Mouse (Mus musculus) testis, postnatal 10 days (tissue): ENCODE measurements around the gene Abhd15.
"Not testable (repeated sequence)": the region's sequence is repeated elsewhere in the genome, so short reads cannot be mapped to it uniquely, and the experiment has no call there.

Experiments used
- DNase-seq: peaks from one replicate; pipeline ENCODE4 v3.0.0; 2021; ENCODE audit warnings: low spot score

Gene Abhd15

DNA sequence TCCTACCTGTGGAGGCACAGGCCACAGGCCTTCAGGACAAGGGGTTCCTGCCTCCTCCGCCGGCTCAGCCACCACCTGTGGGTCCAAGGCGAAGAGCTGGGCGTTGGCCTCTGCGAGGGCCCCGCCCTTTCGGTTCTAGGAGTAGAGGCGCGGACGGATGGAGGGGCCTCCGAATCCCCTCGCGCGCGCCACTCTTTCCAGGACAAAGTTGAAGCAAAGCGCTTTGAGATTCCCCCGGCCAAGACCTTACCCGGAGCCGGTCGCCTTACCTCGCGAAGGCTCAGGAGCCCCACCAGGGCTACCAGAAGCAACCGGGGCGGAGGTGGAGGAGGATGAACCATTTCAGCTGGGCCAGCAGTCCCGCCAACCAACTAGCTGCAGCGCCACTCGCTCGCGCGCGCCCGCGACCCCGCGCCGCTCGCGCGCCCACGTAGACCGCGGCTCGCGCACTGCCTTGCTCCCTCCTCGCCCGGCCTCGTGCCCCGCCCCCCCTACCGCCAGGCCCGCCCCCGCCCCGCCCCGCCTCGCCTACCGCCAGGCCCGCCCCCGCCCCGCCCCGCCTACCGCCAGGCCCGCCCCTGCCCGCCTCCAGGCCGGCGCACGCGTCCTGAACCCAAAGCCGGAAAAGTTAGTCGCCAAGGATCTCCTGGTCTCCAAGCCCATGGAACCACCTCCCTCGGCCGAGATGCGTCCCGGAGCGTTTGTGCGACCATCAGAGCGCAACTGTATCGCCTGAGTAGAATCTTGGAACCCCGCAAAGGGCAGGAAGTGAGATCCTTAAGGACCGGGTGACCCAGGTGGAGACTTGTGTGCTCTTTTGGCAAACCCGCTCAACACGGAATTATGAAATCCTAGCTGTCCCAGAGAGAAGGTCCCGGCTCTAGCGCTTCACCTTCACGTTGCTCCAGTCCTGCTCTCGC lies 1.8 kb upstream of the Abhd15 start:
- peak; percentile 94 for DNase-seq

GRCm38 (mm10) chr11:77513811-77514170 lies 1.1 kb upstream of the Abhd15 start:
- no peak for DNase-seq

DNA sequence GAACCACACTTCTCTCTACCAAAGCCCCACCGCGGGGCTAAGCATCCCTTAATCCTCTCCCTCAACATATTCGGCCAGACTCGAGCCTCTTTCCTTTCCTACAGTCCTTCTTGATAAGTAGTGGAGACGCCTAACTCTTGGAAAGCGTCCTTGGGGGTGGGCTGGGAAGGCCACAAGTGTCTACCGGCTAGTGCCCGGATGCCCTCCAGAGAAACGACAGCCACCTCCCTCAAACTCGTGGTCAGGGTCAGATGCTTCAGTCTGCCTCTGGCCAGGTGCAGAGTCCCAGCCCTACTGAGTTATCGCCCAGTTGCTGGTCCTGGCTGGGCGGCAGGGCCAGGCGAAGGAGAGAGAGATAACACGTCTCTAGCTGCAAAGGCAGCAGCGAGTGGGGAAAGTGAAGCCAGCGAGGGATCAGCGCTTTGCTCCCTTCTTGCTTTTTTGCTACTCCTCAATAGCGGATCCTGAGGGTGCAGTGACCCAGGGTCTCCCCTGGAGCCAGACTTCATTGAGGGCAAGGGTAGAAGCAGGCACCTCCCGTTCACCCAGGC lies 565 bp upstream of the Abhd15 start:
- no peak for DNase-seq

- no peak for DNase-seq
Measured at GRCm38 (mm10) chr11:77515637-77516552, 974 bp downstream of the Abhd15 start, which contains the start of gene Trp53i13. TSS of gene Trp53i13 (minus strand) at chr11:77515980.

- DNase-seq: no peak
Measured at GRCm38 (mm10) chr11:77516553-77517425, 1.9 kb downstream of the Abhd15 start.

- no peak for DNase-seq
Measured at GRCm38 (mm10) chr11:77518051-77518798, 3.3 kb downstream of the Abhd15 start.

- DNase-seq: no peak
Measured at GRCm38 (mm10) chr11:77519043-77519442, 4.1 kb downstream of the Abhd15 start, which contains the start of gene Gm10392. TSS of gene Gm10392 (minus strand) at chr11:77519198.

GRCm38 (mm10) chr11:77520601-77521529 lies 5.9 kb downstream of the Abhd15 start:
- no peak for DNase-seq

DNA sequence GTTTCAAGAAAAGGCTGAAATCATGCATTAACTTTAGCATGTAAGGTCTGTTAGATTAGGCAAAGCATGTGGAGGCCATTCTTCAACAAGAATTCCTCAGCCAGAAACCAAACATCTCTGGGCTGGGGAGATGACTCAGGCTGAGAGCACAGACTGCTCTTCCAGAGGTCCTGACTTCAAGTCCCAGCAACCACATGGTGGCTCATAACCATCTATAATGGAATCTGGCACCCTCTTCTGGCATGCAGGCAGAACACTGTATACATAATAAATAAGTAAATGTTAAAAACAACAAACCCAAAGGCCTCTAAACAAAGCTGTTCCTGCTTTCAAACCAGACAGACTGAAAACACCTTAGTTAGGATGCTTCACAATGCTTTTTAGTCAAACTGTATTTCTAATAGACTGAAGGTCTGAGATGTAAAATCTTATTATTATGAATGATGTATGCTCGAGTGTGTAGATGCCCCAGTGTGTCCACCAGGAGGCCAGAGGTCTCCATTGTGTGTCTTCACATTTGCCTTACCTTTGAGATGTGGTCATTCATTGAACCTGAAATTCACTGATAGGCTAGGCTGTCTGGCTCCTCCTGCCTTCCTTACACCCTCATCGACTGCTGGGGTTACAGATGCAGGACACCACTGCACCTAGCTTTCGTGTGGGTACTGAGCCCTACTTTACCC lies 11.0 kb downstream of the Abhd15 start:
- no peak for DNase-seq

- not testable (repeated sequence) for DNase-seq
Measured at GRCm38 (mm10) chr11:77528420-77528819, 13.5 kb downstream of the Abhd15 start.

DNA sequence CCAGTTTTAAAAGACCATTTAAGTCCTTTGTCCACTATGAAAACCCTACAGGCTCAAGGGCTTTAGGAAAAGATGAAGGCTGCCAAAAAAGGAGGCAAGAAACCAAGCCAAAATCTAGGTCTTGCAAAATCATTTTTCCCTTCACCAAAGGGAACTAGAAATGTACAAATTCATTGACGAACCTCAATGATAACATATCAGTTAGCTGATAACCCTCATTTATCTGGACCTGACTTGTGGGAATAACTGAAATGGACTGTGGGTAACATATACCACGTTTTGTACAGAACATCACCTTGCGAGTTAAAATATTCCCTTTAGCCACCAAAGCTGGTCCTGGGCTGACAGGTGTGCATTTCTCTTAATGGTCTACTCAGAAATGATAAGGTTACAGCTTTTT lies 14.7 kb downstream of the Abhd15 start:
- no peak for DNase-seq

DNA sequence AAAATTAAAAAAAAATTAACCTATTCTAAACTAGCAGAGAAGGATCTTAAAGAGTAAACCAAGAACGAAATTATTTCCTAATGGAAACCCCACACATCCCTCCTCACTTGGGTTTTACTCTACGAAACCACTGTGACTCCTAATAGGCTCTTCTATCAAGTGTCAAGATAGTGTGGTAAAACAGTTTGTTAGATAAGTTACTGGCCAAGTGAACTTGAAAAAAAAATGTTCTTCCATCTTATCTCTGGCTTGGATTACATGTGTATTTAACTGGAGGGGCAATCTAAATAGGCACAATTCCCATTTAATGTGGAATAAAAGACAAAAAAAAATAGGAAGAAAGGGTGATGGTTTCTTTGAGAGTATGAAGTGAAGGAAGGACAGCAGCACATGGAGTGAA lies 15.9 kb downstream of the Abhd15 start:
- DNase-seq: no peak

GRCm38 (mm10) chr11:77532202-77532846 lies 17.4 kb downstream of the Abhd15 start:
- DNase-seq: no peak

GRCm38 (mm10) chr11:77545261-77545660 lies 30.3 kb downstream of the Abhd15 start:
- no peak for DNase-seq

- DNase-seq: no peak
Measured at GRCm38 (mm10) chr11:77585201-77585600, 70.3 kb downstream of the Abhd15 start.
